Mouse (Mus musculus) stomach, postnatal 0 days (tissue): ENCODE data around the gene Rab33a. TPM values are rescaled to one million over a fixed set of nuclear protein-coding genes. Genes with fewer than 3 reads are reported as not detected.

Experiments used
- ATAC-seq: fragments of 200-750 bp; cut with Nextera tagmentation; 2 replicates; pipeline ENCODE4 v1.8.0; 2017; ENCODE audit not compliant: low FRiP score, low TSS enrichment
- DNase-seq: peaks from one replicate; pipeline ENCODE4 v3.0.0-alpha.2; 2016; ENCODE audit warnings: low spot score
- H3K27ac ChIP-seq: fragments of 300-500 bp; sonication (generic); replicated peaks from 2 replicates; pipeline ENCODE4 v1.5.1; 2014; ENCODE audit warnings: mild to moderate bottlenecking, control low read depth
- H3K27me3 ChIP-seq: fragments of 300-500 bp; sonication (generic); 2 replicates; pipeline ENCODE4 v1.6.1; 2014; ENCODE audit warnings: low read length; ENCODE audit not compliant: control insufficient read depth, insufficient read depth
- H3K36me3 ChIP-seq: fragments of 300-500 bp; sonication (generic); 2 replicates; pipeline ENCODE4 v1.6.1; 2014; ENCODE audit warnings: low read length, mixed read lengths; ENCODE audit not compliant: control insufficient read depth, insufficient read depth
- H3K4me1 ChIP-seq: fragments of 300-500 bp; sonication (generic); replicated peaks from 2 replicates; pipeline ENCODE4 v1.6.1; 2014; ENCODE audit warnings: antibody characterized with exemption; ENCODE audit not compliant: control insufficient read depth, insufficient read depth
- H3K4me2 ChIP-seq: fragments of 300-500 bp; sonication (generic); replicated peaks from 2 replicates; pipeline ENCODE4 v1.6.1; 2014; ENCODE audit warnings: low read depth, mild to moderate bottlenecking, control low read depth, moderate library complexity
- H3K4me3 ChIP-seq: fragments of 300-500 bp; sonication (generic); 2 replicates; pipeline ENCODE4 v1.5.1; 2014; ENCODE audit warnings: low read depth, low read length, control low read depth
- H3K9ac ChIP-seq: fragments of 300-500 bp; sonication (generic); 2 replicates; pipeline ENCODE4 v1.6.1; 2014; ENCODE audit warnings: mild to moderate bottlenecking, low read length, control low read depth, mixed read lengths
- H3K9me3 ChIP-seq: fragments of 300-500 bp; sonication (generic); 2 replicates; pipeline ENCODE4 v1.6.1; 2016; ENCODE audit warnings: low read length; ENCODE audit not compliant: control insufficient read depth
- CTCF ChIP-seq: IDR thresholded peaks from 2 replicates; pipeline ENCODE4 v1.5.1; 2016; ENCODE audit warnings: antibody characterized with exemption, low read depth, mild to moderate bottlenecking, moderate library complexity
- EP300 ChIP-seq: optimal IDR thresholded peaks from 2 replicates; pipeline ENCODE3; 2016; ENCODE audit warnings: antibody characterized with exemption
- WGBS: fragments of 180-500 bp; shearing (Covaris S2); extraction: QIAGEN DNeasy Blood & Tissue Kit; methylation state at CpG from one replicate; pipeline ENCODE4 v1.1.7; 2014; 5-methylcytosine and 5-hydroxymethylcytosine counted together
- polyA plus RNA-seq: library from polyadenylated mRNA; unstranded; fragments of >200 nt; fragmentation: Nextera tagmentation; extraction: Ambion mirVana; gene quantifications from 2 replicates; pipeline ENCODE4 v1.2.1, GENCODE M21; 2015

The Rab33a gene
- polyA plus RNA-seq, 1 experiment from 2014 or later = 2.5 TPM

DNA sequence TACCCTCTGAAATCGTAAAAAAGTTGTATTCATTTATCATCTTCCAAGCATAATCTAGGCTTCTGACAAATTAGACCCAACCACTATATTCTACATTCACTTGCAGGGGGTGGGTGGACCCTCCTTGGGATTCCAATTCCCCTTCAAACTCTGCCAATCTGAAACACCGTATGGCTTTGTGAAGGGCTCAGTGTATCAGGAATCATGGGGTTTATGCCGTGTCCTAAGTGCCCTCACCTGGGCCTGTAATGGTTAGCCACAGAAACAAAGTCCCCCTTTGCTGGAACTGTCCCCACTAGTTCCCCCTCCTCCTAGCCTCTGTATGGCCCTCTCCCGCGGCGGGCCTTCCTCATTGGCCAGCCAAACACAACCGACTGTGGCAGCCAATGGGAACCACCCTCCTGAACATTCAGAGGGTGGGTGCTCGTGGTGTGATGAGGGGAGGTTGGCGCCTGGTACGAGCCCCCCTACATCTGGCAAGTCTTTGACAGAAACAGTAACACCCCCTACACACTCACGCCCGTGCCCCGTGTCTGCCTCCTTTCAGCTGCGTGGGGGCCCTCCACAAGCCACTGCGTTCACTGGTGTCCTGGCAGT, 776 bp upstream of the Rab33a start:
- peak; percentile 43 for ATAC-seq
- Histone ChIP-seq H3K4me3 (peak overlapping the region; percentile 41), H3K9me3 (no peaks in the 10 kb centered on the region), H3K27me3 (no peaks in the 10 kb centered on the region), H3K9ac (no peak overlapping the region), H3K4me2 (peak overlapping the region; percentile 70), H3K4me1 (no peaks in the 10 kb centered on the region), H3K27ac (no peak overlapping the region), H3K36me3 (no peaks in the 10 kb centered on the region)
- 32% methylated on average over 15 of the region's 15 CpGs for WGBS
- DNase-seq = peak; percentile 19
- TF ChIP-seq CTCF (no peak), EP300 (no peak)

DNA sequence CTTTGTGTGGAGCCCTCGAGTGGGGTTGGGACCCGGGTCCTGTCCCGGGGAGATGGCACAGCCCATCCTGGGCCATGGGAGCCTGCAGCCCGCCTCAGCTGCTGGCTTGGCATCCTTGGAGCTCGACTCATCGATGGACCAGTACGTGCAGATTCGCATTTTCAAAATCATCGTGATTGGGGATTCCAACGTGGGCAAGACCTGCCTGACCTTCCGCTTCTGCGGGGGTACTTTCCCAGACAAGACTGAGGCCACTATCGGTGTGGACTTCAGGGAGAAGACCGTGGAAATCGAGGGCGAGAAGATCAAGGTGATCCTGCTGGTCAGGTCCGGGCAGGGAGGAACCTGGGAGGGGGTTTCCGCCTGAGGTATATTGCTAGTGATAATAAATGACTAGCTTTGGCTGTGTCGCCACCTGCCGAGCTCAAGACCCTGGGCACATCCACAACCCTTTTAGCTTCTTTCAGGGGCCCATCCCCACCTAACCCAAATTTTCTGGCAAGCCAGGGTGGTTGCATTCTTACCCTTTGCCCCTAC, 532 bp downstream of the Rab33a start:
- Histone ChIP-seq H3K9me3 (no peaks in the 10 kb centered on the region), H3K4me1 (no peaks in the 10 kb centered on the region), H3K9ac (peak overlapping the region; percentile 31; the same call in 1 of the 2 replicates), H3K36me3 (no peaks in the 10 kb centered on the region), H3K27ac (no peak overlapping the region), H3K4me2 (peak overlapping the region; percentile 70), H3K4me3 (peak overlapping the region; percentile 41), H3K27me3 (no peaks in the 10 kb centered on the region)
- DNase-seq (no peak), ATAC-seq (no peak)
- WGBS = 19% methylated on average over 19 of the region's 20 CpGs
- TF ChIP-seq EP300 (no peak), CTCF (no peak)

DNA sequence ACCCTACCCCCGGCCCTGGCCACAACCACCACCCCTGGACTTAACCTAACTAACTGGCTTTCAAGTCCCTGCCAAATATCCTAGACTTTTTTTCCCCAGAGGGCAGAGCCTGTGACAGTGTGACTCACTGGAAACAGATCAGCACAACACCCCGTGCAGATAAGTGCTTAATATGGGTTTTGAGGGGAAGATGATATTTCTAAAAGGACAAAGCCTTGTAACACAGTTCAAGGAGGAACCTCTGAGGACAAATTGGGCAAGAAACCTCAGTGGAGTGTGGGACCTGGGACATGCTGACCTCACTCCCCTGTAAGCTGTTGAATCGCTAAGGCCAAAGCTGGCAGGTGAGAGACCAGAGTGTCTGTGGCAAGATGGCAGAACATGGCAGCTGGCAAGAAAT, 2.6 kb downstream of the Rab33a start:
- no peak overlapping the region for H3K4me2 ChIP-seq
- DNase-seq (no peak), ATAC-seq (no peak)
- no peaks in the 10 kb centered on the region for H3K27me3 ChIP-seq
- H3K4me1 ChIP-seq = no peaks in the 10 kb centered on the region
- no peak for TF ChIP-seq EP300
- TF ChIP-seq CTCF = no peak
- WGBS = 82% methylated on average over 2 of the region's 3 CpGs
- no peak overlapping the region for H3K9ac ChIP-seq
- H3K4me3 ChIP-seq = no peak overlapping the region
- H3K9me3 ChIP-seq = no peaks in the 10 kb centered on the region
- H3K36me3 ChIP-seq = no peaks in the 10 kb centered on the region
- H3K27ac ChIP-seq = no peak overlapping the region

DNA sequence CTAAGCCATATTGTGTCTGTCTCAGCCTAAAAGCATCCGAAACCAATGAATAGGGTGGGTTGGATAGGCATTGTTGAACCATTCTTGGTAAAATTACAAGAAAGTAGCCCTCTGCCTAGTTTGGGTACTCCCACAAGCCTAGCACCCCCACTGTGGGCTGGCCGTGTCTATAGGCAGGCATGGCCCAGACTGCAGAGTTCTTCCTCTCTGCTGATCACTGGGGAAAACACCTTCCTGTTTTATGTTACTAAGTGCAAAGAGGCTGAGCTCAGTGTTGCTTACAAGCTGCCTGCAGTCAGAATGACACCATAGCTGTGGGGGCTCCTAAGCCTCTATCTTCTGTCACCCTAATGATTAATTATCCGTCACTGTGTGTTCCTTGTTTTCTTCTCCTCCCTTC, 4.4 kb downstream of the Rab33a start:
- H3K27me3 ChIP-seq = no peaks in the 10 kb centered on the region
- WGBS = 68% methylated on average over 3 of the region's 3 CpGs
- H3K27ac ChIP-seq = no peak overlapping the region
- no peak for TF ChIP-seq EP300
- no peak for TF ChIP-seq CTCF
- H3K4me3 ChIP-seq = no peak overlapping the region
- no peaks in the 10 kb centered on the region for H3K9me3 ChIP-seq
- no peaks in the 10 kb centered on the region for H3K36me3 ChIP-seq
- DNase-seq = no peak
- no peak overlapping the region for H3K9ac ChIP-seq
- H3K4me2 ChIP-seq = no peak overlapping the region
- H3K4me1 ChIP-seq = no peaks in the 10 kb centered on the region
- no peak for ATAC-seq

DNA sequence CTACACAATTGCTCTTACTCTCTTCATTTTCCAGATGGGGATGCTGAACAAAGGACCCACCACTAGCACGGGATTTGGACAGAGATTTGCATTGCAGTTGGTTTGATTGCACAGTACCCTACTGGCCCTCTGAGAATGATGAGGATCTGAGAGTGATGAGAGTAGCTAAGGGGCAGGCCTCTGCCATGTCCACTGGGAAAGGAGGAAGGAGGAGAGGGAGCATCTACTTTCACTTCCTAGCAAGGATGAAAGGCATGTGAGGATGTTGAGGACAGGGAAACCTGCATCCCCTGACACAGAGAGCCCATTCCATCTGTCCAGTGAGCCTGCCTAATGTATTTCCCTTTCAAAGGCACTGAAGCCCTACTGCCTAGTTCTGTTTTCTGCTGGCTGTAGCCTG, 6.2 kb downstream of the Rab33a start:
- no peak overlapping the region for H3K4me2 ChIP-seq
- DNase-seq (no peak), ATAC-seq (no peak)
- 55% methylated on average over 1 of the region's 1 CpGs for WGBS
- H3K9ac ChIP-seq = no peak overlapping the region
- no peak overlapping the region for H3K4me3 ChIP-seq
- no peaks in the 10 kb centered on the region for H3K36me3 ChIP-seq
- H3K9me3 ChIP-seq = no peaks in the 10 kb centered on the region
- H3K27me3 ChIP-seq = no peaks in the 10 kb centered on the region
- no peak for TF ChIP-seq EP300
- no peak for TF ChIP-seq CTCF
- H3K27ac ChIP-seq = no peak overlapping the region
- no peaks in the 10 kb centered on the region for H3K4me1 ChIP-seq

DNA sequence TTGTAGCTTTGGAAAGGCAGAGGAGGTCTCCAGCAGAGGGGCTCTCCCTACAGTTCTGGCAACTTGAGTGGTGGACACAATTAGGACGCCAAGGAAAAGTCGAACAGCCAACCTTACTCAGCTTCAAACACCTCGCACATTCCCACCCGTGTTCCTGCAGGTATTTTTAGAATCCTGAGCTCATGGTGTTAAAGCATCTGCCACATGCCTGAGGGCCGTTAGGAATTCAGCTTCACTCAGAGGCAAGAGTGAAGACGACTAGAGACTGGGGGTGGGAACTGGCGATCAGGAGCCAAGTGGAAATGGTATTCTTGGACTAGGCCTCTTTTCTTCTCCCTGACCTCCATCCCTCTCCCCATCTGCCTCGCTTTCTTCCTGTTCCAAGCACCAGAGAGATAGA, 6.8 kb downstream of the Rab33a start:
- no peak overlapping the region for H3K4me3 ChIP-seq
- no peaks in the 10 kb centered on the region for H3K36me3 ChIP-seq
- 59% methylated on average over 8 of the region's 8 CpGs for WGBS
- TF ChIP-seq EP300 = no peak
- TF ChIP-seq CTCF = no peak
- H3K9me3 ChIP-seq = no peaks in the 10 kb centered on the region
- DNase-seq (no peak), ATAC-seq (no peak)
- H3K27me3 ChIP-seq = no peaks in the 10 kb centered on the region
- no peak overlapping the region for H3K9ac ChIP-seq
- no peak overlapping the region for H3K4me2 ChIP-seq
- H3K27ac ChIP-seq = no peak overlapping the region
- no peaks in the 10 kb centered on the region for H3K4me1 ChIP-seq
